23 mouse cellular contexts compared by ENCODE assay signal in the genomic region with DNA sequence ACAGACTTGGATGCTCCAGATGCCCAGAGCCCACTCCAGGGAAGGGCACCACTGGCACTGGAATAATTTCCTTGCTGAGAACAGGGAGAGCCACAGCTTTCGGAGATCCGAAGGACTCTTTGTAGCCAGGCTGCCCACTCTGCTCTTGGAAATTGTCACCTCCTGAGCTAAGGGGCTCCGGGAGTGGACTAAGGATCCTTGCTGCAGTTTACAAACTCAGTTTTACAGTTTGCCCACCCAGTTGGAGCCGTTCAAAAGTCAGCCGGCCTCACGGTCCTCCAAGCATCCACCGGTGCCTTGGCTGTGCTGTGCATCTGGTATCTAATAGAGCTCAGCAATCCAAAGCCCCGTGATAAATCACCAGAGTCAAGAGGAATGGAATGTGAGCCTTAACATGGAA.
DNase-seq lines count a peak whose midpoint lies in the region; ATAC-seq and TF ChIP-seq lines count a peak whose summit lies in the region.
"Had no signal": no experiment of that assay in that cellular context is flagged by ENCODE, and none has a peak within 500 bp of the region (broad histone marks: within the 10 kb centered on the region; RNA-seq: fewer than 3 reads in every experiment).

No protein-coding gene starts in this region.

- H3K9me3 ChIP-seq in embryonic facial prominence, embryonic 15.5 days (replicated peaks), result no peaks in the 10 kb centered on the region
- no peaks in the 10 kb centered on the region for H3K9me3 ChIP-seq in embryonic facial prominence, embryonic 10.5 days
- no peaks in the 10 kb centered on the region for H3K9me3 ChIP-seq in heart, embryonic 10.5 days
- H3K9me3 ChIP-seq: embryonic facial prominence, embryonic 13.5 days; forebrain, embryonic 10.5 days; hindbrain, embryonic 12.5 days had no signal

- H3K36me3 ChIP-seq in embryonic facial prominence, embryonic 15.5 days, result peaks cover 53% of the 10 kb centered on the region
- H3K36me3 ChIP-seq in embryonic facial prominence, embryonic 10.5 days (replicated peaks), result peaks cover 56% of the 10 kb centered on the region
- H3K36me3 ChIP-seq in heart, embryonic 10.5 days, result peaks cover 43% of the 10 kb centered on the region
- H3K36me3 ChIP-seq: G1E had no signal

- peak overlapping the region; percentile 25; the same call in 1 of the 2 replicates for H3K27ac ChIP-seq in embryonic facial prominence, embryonic 15.5 days (replicated peaks)
- H3K27ac ChIP-seq in embryonic facial prominence, embryonic 10.5 days (replicated peaks), result no peak overlapping the region
- no peak overlapping the region for H3K27ac ChIP-seq in heart, embryonic 10.5 days
- peak overlapping the region; percentile 82; the same call in 1 of the 2 replicates for H3K27ac ChIP-seq in layer of hippocampus, adult 2 months
- H3K27ac ChIP-seq: embryonic facial prominence, embryonic 13.5 days; forebrain, embryonic 10.5 days; hindbrain, embryonic 12.5 days had no signal

- ATAC-seq in embryonic facial prominence, embryonic 15.5 days (ENCODE audit: insufficient number of reproducible peaks, low FRiP score, low TSS enrichment, low read depth), result no peak
- ATAC-seq: CD4-positive, CD25-positive, alpha-beta regulatory T cell, adult 4 months; forebrain, embryonic 14.5 days; hindbrain, embryonic 16.5 days; inflammation-experienced regulatory T-cells, adult 6 months; intestine, postnatal 0 days had no signal

- DNase-seq in embryonic facial prominence, embryonic 10.5 days (ENCODE audit: low spot score), result no peak
- peak; percentile 68 for DNase-seq in heart, embryonic 10.5 days (ENCODE audit: low spot score)
- no peak for DNase-seq in heart, postnatal 4 days
- DNase-seq in layer of hippocampus, adult 2 months (ENCODE audit: low spot score in 2 of 2), result no peak
- no peak for DNase-seq in layer of hippocampus, adult 8-10 months (ENCODE audit: low spot score in 2 of 2)
- DNase-seq in cerebellum, adult 11-12 months, result no peak
- DNase-seq: adrenal gland, postnatal 10 days; B cell, adult 2 months; cerebellum, adult 11 months; cerebellum, adult 9-10 months; cerebellum, postnatal 25 days; heart, postnatal 36 days had no signal

- H3K9ac ChIP-seq in embryonic facial prominence, embryonic 15.5 days, result no peak overlapping the region
- H3K9ac ChIP-seq: embryonic facial prominence, embryonic 13.5 days; hindbrain, embryonic 12.5 days had no signal

- no peak for TF ChIP-seq CTCF in layer of hippocampus, adult 2 months (conservative IDR thresholded peaks at IDR 0.05)

- H3K4me3 ChIP-seq in embryonic facial prominence, embryonic 15.5 days (replicated peaks), result no peak overlapping the region
- no peak overlapping the region for H3K4me3 ChIP-seq in embryonic facial prominence, embryonic 10.5 days
- H3K4me3 ChIP-seq in heart, embryonic 10.5 days, result no peak overlapping the region
- no peak overlapping the region for H3K4me3 ChIP-seq in layer of hippocampus, adult 2 months
- H3K4me3 ChIP-seq: embryonic facial prominence, embryonic 13.5 days; erythroblast, embryonic 14.5 days; forebrain, embryonic 10.5 days; hindbrain, embryonic 12.5 days had no signal

- H3K4me1 ChIP-seq in embryonic facial prominence, embryonic 15.5 days, result peaks cover 30% of the 10 kb centered on the region
- peaks cover 29% of the 10 kb centered on the region for H3K4me1 ChIP-seq in embryonic facial prominence, embryonic 10.5 days
- peaks cover 16% of the 10 kb centered on the region for H3K4me1 ChIP-seq in heart, embryonic 10.5 days

- WGBS in embryonic facial prominence, embryonic 15.5 days, result 70% methylated on average over 8 of the region's 8 CpGs
- 90% methylated on average over 8 of the region's 8 CpGs for WGBS in embryonic facial prominence, embryonic 10.5 days
- 76% methylated on average over 8 of the region's 8 CpGs for WGBS in heart, embryonic 10.5 days

- H3K4me2 ChIP-seq in embryonic facial prominence, embryonic 15.5 days (replicated peaks), result no peak overlapping the region
- H3K4me2 ChIP-seq: embryonic facial prominence, embryonic 13.5 days; hindbrain, embryonic 12.5 days had no signal

- no peaks in the 10 kb centered on the region for H3K27me3 ChIP-seq in embryonic facial prominence, embryonic 15.5 days
- H3K27me3 ChIP-seq in embryonic facial prominence, embryonic 10.5 days (replicated peaks; ENCODE audit: low read depth, poor library complexity, severe bottlenecking), result no peaks in the 10 kb centered on the region
- H3K27me3 ChIP-seq in heart, embryonic 10.5 days (ENCODE audit: insufficient read depth, poor library complexity, severe bottlenecking), result no peaks in the 10 kb centered on the region
- H3K27me3 ChIP-seq: embryonic facial prominence, embryonic 13.5 days; hindbrain, embryonic 12.5 days had no signal

Comparison
In these comparisons a context has a peak if more than half of its experiments do, and no peak if none do; other contexts are left out.
1. H3K27ac ChIP-seq: peak in embryonic facial prominence, embryonic 15.5 days (single experiment) and layer of hippocampus, adult 2 months (single experiment); none in embryonic facial prominence, embryonic 10.5 days (single experiment) and heart, embryonic 10.5 days (single experiment).